Mouse (Mus musculus) urinary bladder, postnatal 0 days (tissue): ENCODE measurements around the gene Nub1. TPM values are rescaled to one million over a fixed set of nuclear protein-coding genes. Genes with fewer than 3 reads are reported as not detected.

ENCODE experiments used
- polyA plus RNA-seq: library from polyadenylated mRNA; unstranded; fragments of >200 nt; fragmentation: Nextera tagmentation; extraction: Ambion mirVana; gene quantifications from 2 replicates; pipeline ENCODE4 v1.2.1, GENCODE M21; 2015

The Nub1 gene
- 24.7 and 26.9 TPM in 2 replicates for polyA plus RNA-seq

DNA sequence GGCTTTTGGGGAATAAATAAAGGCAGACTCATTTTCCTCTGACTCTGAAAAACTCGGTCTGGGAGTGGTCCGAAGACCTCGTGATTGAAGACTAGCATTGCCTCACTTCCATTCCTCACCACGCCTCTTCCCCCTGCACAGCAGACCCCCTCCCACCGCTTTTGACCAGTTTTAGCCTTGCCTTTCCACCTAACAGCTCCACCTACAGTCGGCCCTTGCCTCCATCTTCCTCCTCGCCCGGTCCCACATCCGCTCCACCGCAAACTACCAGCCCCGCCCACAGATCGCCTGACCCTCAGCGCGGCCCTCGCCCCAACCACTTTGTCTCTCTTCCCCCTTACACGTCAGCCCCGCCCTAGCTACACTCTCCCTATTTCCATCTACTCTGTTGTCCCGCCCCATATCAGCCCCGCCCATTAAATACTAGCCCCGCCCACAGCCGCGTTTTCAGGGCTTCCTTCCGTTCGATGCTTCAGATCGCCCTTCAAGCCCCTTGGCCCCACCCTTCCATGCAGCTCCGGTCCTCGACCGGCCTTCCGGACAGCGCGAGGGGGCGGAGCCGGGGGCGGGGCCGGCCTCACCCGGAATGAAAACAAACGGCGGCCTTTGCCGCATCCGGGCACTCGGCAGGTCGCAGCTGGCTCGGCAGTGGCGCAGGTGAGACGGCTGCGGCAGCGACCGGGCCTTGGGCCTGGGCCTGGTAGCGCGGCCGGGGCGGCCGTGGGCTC lies at the start of gene Nub1:
TSS of gene Nub1 (plus strand) at position 167 of the 728 bp plus-strand sequence.

DNA sequence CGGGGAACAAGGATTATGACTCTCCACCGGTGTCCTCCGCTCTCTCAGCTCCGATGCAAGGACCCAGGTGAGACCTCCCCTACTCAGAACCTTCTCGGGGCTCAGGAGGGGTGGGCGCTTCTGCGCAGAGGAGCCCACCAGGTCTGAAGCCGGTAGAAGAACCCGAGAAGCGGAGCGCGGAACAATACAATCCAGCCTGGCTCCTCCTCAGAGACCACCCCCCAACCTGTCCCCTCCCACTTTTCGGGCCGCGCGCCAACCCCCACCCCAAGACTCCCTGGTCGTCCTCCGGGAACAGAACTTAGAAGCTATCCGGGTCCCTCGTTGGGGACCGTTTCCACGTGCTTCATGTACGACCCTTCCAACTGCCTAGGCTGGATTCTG lies 45.1 kb downstream of the Nub1 start, which contains the start of gene Wdr86:
TSS of gene Wdr86 (minus strand) at position 240 of the 384 bp plus-strand sequence.

DNA sequence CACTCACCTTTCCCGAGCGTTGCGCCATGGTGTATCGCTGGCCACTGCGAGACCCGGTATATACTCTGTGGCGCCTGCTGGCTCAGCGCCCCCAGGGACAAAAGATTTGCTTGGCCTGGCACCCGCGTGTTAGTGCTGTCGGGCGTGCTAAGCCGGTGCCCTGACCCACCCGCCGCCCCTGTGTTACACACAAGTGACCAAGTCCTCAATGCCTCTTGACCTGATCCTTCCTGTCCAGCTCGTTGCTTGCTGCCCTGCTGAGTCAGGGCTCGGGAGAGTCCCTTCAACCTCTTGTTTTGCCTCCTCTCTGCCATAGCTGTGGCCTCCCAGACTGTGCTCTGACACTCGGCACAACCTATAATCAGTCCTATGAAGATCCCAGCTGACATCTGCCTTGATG lies 72.5 kb downstream of the Nub1 start, which contains the start of gene Crygn:
TSS of gene Crygn (minus strand) at position 193 of the 400 bp plus-strand sequence.

Other genes starting within 250 kb of the Nub1 start
- gene Fastk, start 240.2 kb upstream of the Nub1 start, polyA plus RNA-seq, result 83.8 and 89.2 TPM in 2 replicates
- 12.5 and 14.3 TPM in 2 replicates for gene Tmub1, start 237.7 kb upstream of the Nub1 start, polyA plus RNA-seq
- 20.8 and 25.5 TPM in 2 replicates for gene Agap3, start 233.4 kb upstream of the Nub1 start, polyA plus RNA-seq
- gene Gbx1, start 158.3 kb upstream of the Nub1 start, polyA plus RNA-seq, result 0.07 TPM in 1 of 2 replicates, not detected in the other
- 0.13 and 0.15 TPM in 2 replicates for gene Asb10, start 144.6 kb upstream of the Nub1 start, polyA plus RNA-seq
- not detected in 2 replicates for gene 4931409K22Rik, start 128.7 kb upstream of the Nub1 start, polyA plus RNA-seq
- 48.3 and 51.4 TPM in 2 replicates for gene Abcf2, start 108.1 kb upstream of the Nub1 start, polyA plus RNA-seq
- 22.6 and 22.9 TPM in 2 replicates for gene Chpf2, start 98.8 kb upstream of the Nub1 start, polyA plus RNA-seq
- 30.0 and 39.1 TPM in 2 replicates for gene Smarcd3, start 61.1 kb upstream of the Nub1 start, polyA plus RNA-seq
- 2.0 and 2.7 TPM in 2 replicates for gene Wdr86, start 45.2 kb downstream of the Nub1 start, polyA plus RNA-seq
- 2.4 and 4.4 TPM in 2 replicates for gene Crygn, start 72.5 kb downstream of the Nub1 start, polyA plus RNA-seq
- 321 and 393 TPM in 2 replicates for gene Rheb, start 157.1 kb downstream of the Nub1 start, polyA plus RNA-seq